Mouse (Mus musculus) cortical plate, adult 2 months (tissue): ENCODE data around the gene Slc7a6. TPM values are rescaled to one million over a fixed set of nuclear protein-coding genes. Genes with fewer than 3 reads are reported as not detected.
A peak's percentile ranks its signal among the peaks of the same experiment; 100 is the strongest.

Source experiments
- H3K27ac ChIP-seq: fragments of 200-500 bp; 2 replicates; pipeline ENCODE4 v1.5.1; 2012; ENCODE audit warnings: low read length, control low read depth, inconsistent platforms; ENCODE audit not compliant: insufficient read depth
- H3K4me1 ChIP-seq: fragments of 200-500 bp; 2 replicates; pipeline ENCODE4 v1.6.1; 2011; ENCODE audit warnings: low read length; ENCODE audit not compliant: control insufficient read depth, insufficient read depth
- H3K4me3 ChIP-seq: fragments of 200-500 bp; 2 replicates; pipeline ENCODE4 v1.5.1; 2011; ENCODE audit warnings: mild to moderate bottlenecking, low read length, control low read depth; ENCODE audit not compliant: insufficient read depth
- CTCF ChIP-seq: fragments of 200-500 bp; IDR thresholded peaks from 2 replicates; pipeline ENCODE4 v1.5.1; 2011; ENCODE audit warnings: mild to moderate bottlenecking, control low read depth, low read length; ENCODE audit not compliant: insufficient read depth; ENCODE audit errors: extremely low read depth
- POLR2A ChIP-seq: fragments of 200-500 bp; IDR thresholded peaks from 2 replicates; pipeline ENCODE4 v1.6.1; 2011; ENCODE audit warnings: mild to moderate bottlenecking, low read length, control low read depth; ENCODE audit not compliant: insufficient read depth; ENCODE audit errors: extremely low read depth
- polyA plus RNA-seq: library from polyadenylated mRNA; depleted of rRNA; stranded (reverse); fragments of >200 nt; gene quantifications from 2 replicates; pipeline ENCODE4 v1.2.3, GENCODE M21; 2012; rRNA removed

Slc7a6 gene
- polyA plus RNA-seq = 30.4 and 33.3 TPM in 2 replicates

DNA sequence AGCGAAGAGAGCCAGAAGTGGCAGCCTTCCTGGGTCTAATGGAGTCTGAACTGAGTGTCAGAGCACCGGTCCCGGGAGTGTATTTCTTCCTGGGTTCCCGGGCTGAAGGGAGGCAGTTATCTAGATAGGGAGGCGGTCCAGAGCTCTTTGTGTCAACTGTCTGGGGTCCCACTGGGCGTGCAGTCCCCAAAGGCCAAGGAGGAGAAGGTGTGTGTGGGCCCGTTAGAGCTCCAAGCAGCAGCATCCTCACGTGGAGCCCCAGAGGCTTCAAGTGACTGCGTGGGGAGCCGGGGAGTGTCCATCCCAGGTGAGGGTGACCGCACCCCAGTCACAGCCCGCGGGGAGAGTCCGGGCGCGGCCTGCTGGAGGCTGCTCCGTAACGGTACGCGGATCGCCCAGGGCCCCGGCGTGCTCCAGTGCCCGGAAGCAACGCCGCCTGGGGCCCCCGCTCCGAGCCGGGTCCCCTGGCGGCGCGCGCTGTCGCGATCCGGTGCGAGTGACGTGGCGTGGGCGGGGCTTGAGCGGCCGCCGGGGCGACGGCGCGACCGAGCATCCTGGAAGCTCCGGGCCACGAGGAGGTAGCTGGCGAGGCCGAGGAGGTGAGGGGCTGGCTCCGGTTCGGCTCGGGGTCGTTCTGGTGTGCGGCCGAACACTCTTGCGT, at the start of gene Slc7a6:
TSS of gene Slc7a6 (plus strand) at position 502 of the 661 bp plus-strand sequence.
- peak; percentile 66 for TF ChIP-seq POLR2A
- no peak for TF ChIP-seq CTCF

GRCm38 (mm10) chr8:106123443-106123842, 45.2 kb upstream of the Slc7a6 start:
- Histone ChIP-seq H3K27ac (no peak overlapping the region), H3K4me3 (no peak overlapping the region), H3K4me1 (no peaks in the 10 kb centered on the region; the same call in 1 of the 2 replicates)
- TF ChIP-seq CTCF (no peak), POLR2A (no peak)

More for the DNA sequence above, at the start of gene Slc7a6:
- H3K4me3 ChIP-seq = peak within 1 kb of the TSS; percentile 98
- peaks cover 1% of the 10 kb centered on the region; the same call in 1 of the 2 replicates for H3K4me1 ChIP-seq
- H3K27ac ChIP-seq = peak within 1 kb of the TSS; percentile 92

- TF ChIP-seq CTCF (no peak), POLR2A (no peak)
Measured at GRCm38 (mm10) chr8:106126055-106126454, 42.6 kb upstream of the Slc7a6 start.

DNA sequence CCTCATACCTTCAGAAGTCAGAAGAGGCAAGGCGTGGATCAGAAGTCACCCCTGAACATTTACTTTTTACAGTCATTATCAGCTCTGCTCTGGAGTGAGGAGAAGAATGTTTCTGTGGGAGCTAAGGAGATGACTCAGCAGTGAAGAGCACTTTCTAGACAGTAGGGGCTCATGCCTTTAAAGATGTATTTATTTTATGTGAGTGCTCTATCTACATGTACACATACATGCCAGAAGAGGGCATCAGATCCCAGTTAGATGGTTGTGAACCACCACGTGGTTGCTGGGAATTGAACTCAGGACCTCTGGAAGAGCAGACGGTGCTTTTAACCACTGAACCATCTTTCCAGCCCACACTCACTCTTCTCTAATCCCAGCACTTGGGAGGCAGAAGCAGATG, 41.6 kb upstream of the Slc7a6 start:
- no peaks in the 10 kb centered on the region; the same call in 1 of the 2 replicates for H3K4me1 ChIP-seq
- TF ChIP-seq CTCF = no peak
- no peak for TF ChIP-seq POLR2A
- H3K27ac ChIP-seq = no peak overlapping the region
- no peak overlapping the region for H3K4me3 ChIP-seq

More at GRCm38 (mm10) chr8:106126055-106126454, 42.6 kb upstream of the Slc7a6 start:
- no peak overlapping the region for H3K4me3 ChIP-seq
- no peak overlapping the region for H3K27ac ChIP-seq
- no peaks in the 10 kb centered on the region; the same call in 1 of the 2 replicates for H3K4me1 ChIP-seq

GRCm38 (mm10) chr8:106127882-106128410, 40.7 kb upstream of the Slc7a6 start:
- no peak overlapping the region for H3K4me3 ChIP-seq

DNA sequence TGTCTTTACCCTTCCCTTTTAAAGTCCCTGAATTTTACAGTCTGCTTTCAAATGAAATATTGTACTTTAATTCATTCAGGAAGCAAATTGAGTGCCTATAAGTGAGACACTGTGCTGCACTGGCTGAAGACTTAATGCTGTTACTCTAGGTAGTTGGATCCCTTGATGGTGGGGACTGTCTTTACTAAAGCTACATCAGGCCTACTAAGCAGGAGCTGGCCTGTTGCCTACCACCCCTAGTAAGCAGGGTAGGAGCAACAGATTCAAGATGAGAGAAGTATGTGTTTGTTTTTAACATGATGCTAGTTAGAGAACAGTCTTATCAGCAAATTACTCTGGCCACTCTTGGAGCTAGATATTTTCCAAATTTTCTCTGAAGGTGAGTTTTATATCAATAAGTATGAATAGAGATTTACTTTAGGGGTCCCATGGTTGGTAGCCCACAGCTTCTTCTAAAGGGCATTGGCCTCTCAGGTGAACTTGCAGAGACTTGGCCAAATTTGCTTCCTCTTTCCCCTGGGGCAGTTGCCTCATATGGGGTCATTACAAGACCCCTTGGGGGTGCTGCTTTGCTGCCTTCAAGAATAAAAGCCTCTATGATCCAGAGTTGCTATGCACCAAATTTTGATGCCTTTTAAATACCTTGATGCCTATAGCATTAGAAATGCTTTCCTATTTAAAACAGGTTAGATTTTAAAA, 39.3 kb upstream of the Slc7a6 start:
- Histone ChIP-seq H3K27ac (no peak overlapping the region), H3K4me3 (no peak overlapping the region), H3K4me1 (no peaks in the 10 kb centered on the region; the same call in 1 of the 2 replicates)
- no peak for TF ChIP-seq CTCF
- no peak for TF ChIP-seq POLR2A

More at GRCm38 (mm10) chr8:106127882-106128410, 40.7 kb upstream of the Slc7a6 start:
- Histone ChIP-seq H3K4me1 (no peaks in the 10 kb centered on the region; the same call in 1 of the 2 replicates), H3K27ac (no peak overlapping the region)
- TF ChIP-seq CTCF = no peak
- no peak for TF ChIP-seq POLR2A

DNA sequence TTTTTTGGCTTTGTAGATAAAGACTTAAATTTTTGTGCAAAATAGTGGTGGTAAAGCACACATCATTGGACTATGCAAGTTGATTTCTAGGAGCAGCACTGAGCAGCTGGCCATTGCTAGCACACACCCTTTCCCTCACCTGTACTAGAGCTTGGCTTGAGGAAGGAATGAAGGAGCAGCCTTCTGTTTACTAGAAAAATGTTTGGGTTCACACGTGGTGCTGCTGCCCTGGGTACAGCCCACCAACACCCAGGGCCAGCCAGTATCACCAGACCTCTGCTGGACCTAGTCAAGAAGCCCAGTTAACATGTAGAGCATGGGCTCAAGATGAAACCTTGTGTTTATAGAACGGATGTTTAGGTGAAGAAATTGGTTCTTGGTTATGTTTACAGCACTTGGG, 38.7 kb upstream of the Slc7a6 start:
- Histone ChIP-seq H3K4me3 (no peak overlapping the region), H3K27ac (no peak overlapping the region), H3K4me1 (no peaks in the 10 kb centered on the region; the same call in 1 of the 2 replicates)
- no peak for TF ChIP-seq POLR2A
- no peak for TF ChIP-seq CTCF

GRCm38 (mm10) chr8:106130505-106130904, 38.2 kb upstream of the Slc7a6 start:
- H3K4me3 ChIP-seq = no peak overlapping the region
- no peaks in the 10 kb centered on the region; the same call in 1 of the 2 replicates for H3K4me1 ChIP-seq
- H3K27ac ChIP-seq = no peak overlapping the region
- no peak for TF ChIP-seq CTCF
- TF ChIP-seq POLR2A = no peak

DNA sequence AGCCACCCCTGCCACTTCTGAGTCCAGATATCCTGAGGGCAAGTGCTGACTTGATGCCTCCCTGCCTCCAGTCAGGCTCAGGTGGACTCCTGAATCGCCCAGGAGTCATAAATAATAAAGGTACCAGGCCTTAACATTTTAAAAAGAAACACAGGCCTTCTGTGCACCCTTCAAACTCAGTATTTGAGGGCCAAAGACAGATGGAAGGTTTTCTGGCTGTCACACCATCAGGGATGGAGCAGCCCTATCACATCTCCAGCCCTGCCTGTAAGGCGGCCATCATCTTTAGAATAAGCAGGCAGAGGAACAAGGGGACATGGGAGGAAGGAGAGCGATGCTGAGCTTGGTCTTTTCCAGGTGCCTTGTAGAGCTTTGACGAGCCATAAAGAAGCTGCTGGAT, 37.6 kb upstream of the Slc7a6 start:
- Histone ChIP-seq H3K4me1 (no peaks in the 10 kb centered on the region), H3K4me3 (no peak overlapping the region), H3K27ac (no peak overlapping the region)
- no peak for TF ChIP-seq CTCF
- no peak for TF ChIP-seq POLR2A
